Mouse (Mus musculus) CH12.LX (cell line): ENCODE data around the gene Crybb1.

Experiments
- CTCF ChIP-seq, 2 experiments: IDR thresholded peaks in 1 of 2; conservative IDR thresholded peaks in 1 of 2; 2 replicates each; pipeline ENCODE4 v1.5.1; 2011 to 2012; ENCODE audit warnings: low read depth in 2 of 2, low read length in 2 of 2, improper control_type of control experiment in 1 of 2, inconsistent platforms in 1 of 2, mild to moderate bottlenecking in 1 of 2, moderate library complexity in 1 of 2
- E2F4 ChIP-seq: IDR thresholded peaks from 2 replicates; pipeline ENCODE4 v1.6.1; 2011; ENCODE audit warnings: low read depth, low read length, improper control_type of control experiment; ENCODE audit not compliant: insufficient replicate concordance
- EP300 ChIP-seq: IDR thresholded peaks from 2 replicates; pipeline ENCODE4 v1.6.1; 2011; ENCODE audit warnings: low read length, improper control_type of control experiment
- HCFC1 ChIP-seq: IDR thresholded peaks from 2 replicates; pipeline ENCODE4 v1.6.1; 2012; ENCODE audit warnings: low read depth, mild to moderate bottlenecking, inconsistent platforms, low read length, improper control_type of control experiment
- IRF4 ChIP-seq: IDR thresholded peaks from 2 replicates; pipeline ENCODE4 v1.6.1; 2014; ENCODE audit warnings: low read depth, mild to moderate bottlenecking, inconsistent platforms, low read length, improper control_type of control experiment
- MAX ChIP-seq: IDR thresholded peaks from 2 replicates; pipeline ENCODE4 v1.6.1; 2011; ENCODE audit warnings: low read length, improper control_type of control experiment
- MEF2A ChIP-seq: IDR thresholded peaks from 2 replicates; pipeline ENCODE4 v1.6.1; 2014; ENCODE audit warnings: low read depth, mild to moderate bottlenecking, inconsistent platforms, low read length, improper control_type of control experiment, borderline replicate concordance
- MXI1 ChIP-seq: IDR thresholded peaks from 2 replicates; pipeline ENCODE4 v1.6.1; 2011; ENCODE audit warnings: mild to moderate bottlenecking, low read depth, low read length, improper control_type of control experiment
- NELFE ChIP-seq: IDR thresholded peaks from 2 replicates; pipeline ENCODE4 v1.6.1; 2011; ENCODE audit warnings: low read depth, low read length, improper control_type of control experiment
- POLR2A ChIP-seq: IDR thresholded peaks from 2 replicates; pipeline ENCODE4 v1.6.1; 2011; ENCODE audit warnings: low read depth, mild to moderate bottlenecking, improper control_type of control experiment, low read length
- POLR2AphosphoS2 ChIP-seq: IDR thresholded peaks from 2 replicates; pipeline ENCODE4 v1.6.1; 2011; ENCODE audit warnings: low read depth, low read length, improper control_type of control experiment
- TBP ChIP-seq: conservative IDR thresholded peaks from 2 replicates; pipeline ENCODE4 v1.6.1; 2011; ENCODE audit warnings: low read depth, low read length, improper control_type of control experiment
- ZKSCAN1 ChIP-seq: IDR thresholded peaks from 2 replicates; pipeline ENCODE4 v1.6.1; 2012; ENCODE audit warnings: low read depth, inconsistent platforms, low read length, improper control_type of control experiment, borderline replicate concordance
- ZMIZ1 ChIP-seq: IDR thresholded peaks from 2 replicates; pipeline ENCODE4 v1.6.1; 2012; ENCODE audit warnings: low read depth, mild to moderate bottlenecking, inconsistent platforms, low read length, improper control_type of control experiment

DNA sequence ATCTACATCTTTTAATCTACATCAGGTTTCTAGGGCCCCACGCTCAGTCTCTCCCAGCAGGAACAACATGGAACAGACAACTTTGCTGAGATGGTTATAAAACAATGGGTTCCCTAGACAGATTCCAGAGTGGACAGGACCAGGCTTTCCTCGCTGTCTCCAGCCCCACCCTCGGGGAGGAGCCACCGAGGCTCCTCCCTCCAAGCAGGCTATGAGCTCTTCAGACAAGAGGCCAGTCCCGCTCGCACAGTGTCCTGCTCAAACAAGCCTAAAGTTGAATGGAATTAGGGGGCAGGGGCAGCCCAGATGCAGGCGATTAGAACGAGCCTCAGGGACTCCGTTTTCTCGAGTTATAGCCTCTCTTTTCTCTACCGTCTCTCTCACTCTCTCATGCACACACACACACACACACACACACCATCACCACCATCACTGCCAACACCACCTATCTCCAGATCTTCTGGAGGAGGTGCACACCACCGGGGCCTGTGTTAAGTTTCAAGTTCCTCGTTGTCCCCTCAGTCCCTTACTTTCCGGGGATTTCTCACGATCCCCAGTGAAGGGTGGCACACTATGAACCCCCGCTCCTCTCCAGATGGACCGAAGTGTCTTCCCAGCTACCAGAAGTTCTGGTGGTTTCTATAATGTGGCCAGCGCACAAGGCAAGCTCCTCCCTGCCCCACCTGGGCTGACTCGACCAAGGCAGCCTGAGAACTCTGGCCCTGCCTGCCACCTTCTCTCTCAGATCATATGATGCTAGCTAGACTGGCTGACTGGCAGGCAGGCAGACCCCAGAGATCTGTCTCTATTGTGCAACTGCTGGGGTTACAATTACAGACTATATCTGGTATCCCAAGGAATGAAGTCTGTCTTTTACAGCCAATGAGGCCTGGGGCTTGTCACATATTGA lies 42.0 kb upstream of the Crybb1 start:
- TF ChIP-seq MAX (no peak), POLR2A (no peak), CTCF (conservative IDR thresholded peaks at IDR 0.05 in 1 of 2, IDR thresholded peaks at IDR 0.05 in 1 of 2; ENCODE audit: low read depth in 2 of 2, low read length in 2 of 2) (no peak), MEF2A (no peak), IRF4 (no peak), NELFE (no peak), HCFC1 (no peak), TBP (no peak), MXI1 (no peak), E2F4 (no peak), ZMIZ1 (no peak), POLR2AphosphoS2 (no peak), EP300 (no peak), ZKSCAN1 (no peak)
